Mouse (Mus musculus): ENCODE results near the gene Etl4.

Etl4 gene

GRCm38 (mm10) chr2:20668276-20669030, 758.9 kb downstream of the Etl4 start:
- POLR2A ChIA-PET: interaction anchor here (0.5 to 41.3 kb wide), 92 partner anchors 9 to 459 kb away, joined by 3 to 1549 read pairs (median 6); partner anchors contain the start of gene Arhgap21 (in 3 of the 4)
- CTCF ChIA-PET: interaction anchor here in 2 of 4 experiments (0.5 to 1.5 kb wide), 6 partner anchors 14 to 215 kb away, joined by 3 to 10 read pairs (median 5); no protein-coding TSS in a partner anchor

- ChIA-PET POLR2A (interaction anchor here (0.6 to 41.3 kb wide), 119 partner anchors 8 to 1283 kb away, joined by 3 to 1549 read pairs (median 5); partner anchors contain the start of gene Arhgap21 (in 2 of the 4)), CTCF (interaction anchor here (0.7 to 1.8 kb wide), 10 partner anchors 15 to 110 kb away, joined by 3 to 7 read pairs (median 3); no protein-coding TSS in a partner anchor)
These were observed 759.8 kb downstream of the Etl4 start for GRCm38 (mm10) chr2:20669367-20669766.

GRCm38 (mm10) chr2:20671546-20672255, 762.1 kb downstream of the Etl4 start:
- CTCF ChIA-PET: interaction anchor here in 1 of 4 experiments (0.7 kb wide), 1 partner anchor 17 kb away, joined by 3 read pairs; no protein-coding TSS in a partner anchor
- POLR2A ChIA-PET: interaction anchor here (0.6 to 41.3 kb wide), 26 partner anchors 9 to 462 kb away, joined by 3 to 1549 read pairs (median 5); no protein-coding TSS in a partner anchor

GRCm38 (mm10) chr2:20672281-20672680, 762.7 kb downstream of the Etl4 start:
- ChIA-PET POLR2A (interaction anchor here (0.9 to 41.3 kb wide), 41 partner anchors 9 to 190 kb away, joined by 3 to 1549 read pairs (median 11); no protein-coding TSS in a partner anchor), CTCF (interaction anchor here in 3 of 4 experiments (0.5 to 1.8 kb wide), 6 partner anchors 18 to 373 kb away, joined by 4 to 8 read pairs (median 5); no protein-coding TSS in a partner anchor)

- ChIA-PET POLR2A (interaction anchor here (0.6 to 11.5 kb wide), 83 partner anchors 8 to 464 kb away, joined by 3 to 280 read pairs (median 5); no protein-coding TSS in a partner anchor), CTCF (interaction anchor here (0.5 to 1.9 kb wide), 57 partner anchors 8 to 754 kb away, joined by 3 to 19 read pairs (median 5); no protein-coding TSS in a partner anchor)
These were observed 763.4 kb downstream of the Etl4 start for GRCm38 (mm10) chr2:20672803-20673603.

- POLR2A ChIA-PET: interaction anchor here in 2 of 4 experiments (0.7 to 11.5 kb wide), 18 partner anchors 8 to 265 kb away, joined by 3 to 280 read pairs (median 4); no protein-coding TSS in a partner anchor
- CTCF ChIA-PET: interaction anchor here in 2 of 4 experiments (0.8 to 1.9 kb wide), 4 partner anchors 13 to 180 kb away, joined by 3 to 9 read pairs (median 4); no protein-coding TSS in a partner anchor
These were observed 766.8 kb downstream of the Etl4 start for GRCm38 (mm10) chr2:20676379-20676778.

GRCm38 (mm10) chr2:20678793-20679192, 769.2 kb downstream of the Etl4 start:
- CTCF ChIA-PET: interaction anchor here in 1 of 4 experiments (1.5 kb wide), 2 partner anchors 14 to 15 kb away, joined by 4 to 5 read pairs; no protein-coding TSS in a partner anchor
- POLR2A ChIA-PET: interaction anchor here in 3 of 4 experiments (0.6 to 11.5 kb wide), 13 partner anchors 10 to 470 kb away, joined by 3 to 280 read pairs (median 9); no protein-coding TSS in a partner anchor

- CTCF ChIA-PET: interaction anchor here in 3 of 4 experiments (1.0 to 2.0 kb wide), 3 partner anchors 9 to 10 kb away, joined by 4 to 17 read pairs (median 4); no protein-coding TSS in a partner anchor
- POLR2A ChIA-PET: interaction anchor here (1.0 to 11.5 kb wide), 25 partner anchors 9 to 97 kb away, joined by 3 to 280 read pairs (median 5); no protein-coding TSS in a partner anchor
These were observed 772.6 kb downstream of the Etl4 start for GRCm38 (mm10) chr2:20682203-20682602.

GRCm38 (mm10) chr2:20689389-20689788, 779.8 kb downstream of the Etl4 start:
- ChIA-PET CTCF (interaction anchor here in 3 of 4 experiments (0.6 to 2.1 kb wide), 8 partner anchors 12 to 163 kb away, joined by 3 to 11 read pairs (median 4); no protein-coding TSS in a partner anchor), POLR2A (interaction anchor here (0.5 to 13.6 kb wide), 73 partner anchors 9 to 1763 kb away, joined by 3 to 571 read pairs (median 4); partner anchors contain the start of gene Arhgap21 (in 1 of the 4))

- POLR2A ChIA-PET: interaction anchor here in 3 of 4 experiments (0.6 to 13.6 kb wide), 42 partner anchors 11 to 483 kb away, joined by 3 to 571 read pairs (median 8); no protein-coding TSS in a partner anchor
- CTCF ChIA-PET: interaction anchor here (0.5 to 2.5 kb wide), 10 partner anchors 10 to 87 kb away, joined by 3 to 14 read pairs (median 4); no protein-coding TSS in a partner anchor
These were observed 783.3 kb downstream of the Etl4 start for GRCm38 (mm10) chr2:20692898-20693297.

GRCm38 (mm10) chr2:20693772-20694171, 784.2 kb downstream of the Etl4 start:
- POLR2A ChIA-PET: interaction anchor here in 3 of 4 experiments (0.6 to 13.6 kb wide), 44 partner anchors 10 to 484 kb away, joined by 3 to 571 read pairs (median 7); partner anchors contain the start of gene Arhgap21 (in 1 of the 3)
- CTCF ChIA-PET: interaction anchor here (0.8 to 2.5 kb wide), 12 partner anchors 14 to 279 kb away, joined by 3 to 18 read pairs (median 4); no protein-coding TSS in a partner anchor

GRCm38 (mm10) chr2:20697719-20698118, 788.1 kb downstream of the Etl4 start:
- ChIA-PET CTCF (no interaction called here), POLR2A (interaction anchor here in 2 of 4 experiments (0.5 to 13.6 kb wide), 8 partner anchors 8 to 45 kb away, joined by 3 to 571 read pairs (median 196); no protein-coding TSS in a partner anchor)

GRCm38 (mm10) chr2:20705110-20705509, 795.5 kb downstream of the Etl4 start:
- ChIA-PET POLR2A (interaction anchor here in 2 of 4 experiments (0.9 to 16.3 kb wide), 10 partner anchors 11 to 70 kb away, joined by 3 to 571 read pairs (median 4); no protein-coding TSS in a partner anchor), CTCF (interaction anchor here in 1 of 4 experiments (0.5 kb wide), 1 partner anchor 583 kb away, joined by 9 read pairs; no protein-coding TSS in a partner anchor)

GRCm38 (mm10) chr2:20710589-20710988, 801.0 kb downstream of the Etl4 start:
- POLR2A ChIA-PET: interaction anchor here in 3 of 4 experiments (0.8 to 16.3 kb wide), 52 partner anchors 9 to 214 kb away, joined by 3 to 571 read pairs (median 7); no protein-coding TSS in a partner anchor
- CTCF ChIA-PET: interaction anchor here in 1 of 4 experiments (0.9 to 1.4 kb wide), 3 partner anchors 37 to 69 kb away, joined by 3 to 4 read pairs (median 3); no protein-coding TSS in a partner anchor

- ChIA-PET POLR2A (interaction anchor here in 3 of 4 experiments (0.7 to 16.3 kb wide), 56 partner anchors 8 to 1392 kb away, joined by 3 to 571 read pairs (median 6); no protein-coding TSS in a partner anchor), CTCF (interaction anchor here in 1 of 4 experiments (0.9 to 1.4 kb wide), 3 partner anchors 38 to 68 kb away, joined by 3 to 4 read pairs (median 3); no protein-coding TSS in a partner anchor)
These were observed 801.4 kb downstream of the Etl4 start for GRCm38 (mm10) chr2:20711024-20711423.

- POLR2A ChIA-PET: interaction anchor here in 3 of 4 experiments (0.6 to 12.5 kb wide), 10 partner anchors 8 to 227 kb away, joined by 3 to 221 read pairs (median 4); no protein-coding TSS in a partner anchor
- CTCF ChIA-PET: no interaction called here
These were observed 809.5 kb downstream of the Etl4 start for GRCm38 (mm10) chr2:20719105-20719504.
